Mouse (Mus musculus) megakaryocyte-erythroid progenitor cell, adult 5-6 weeks (primary cell): ENCODE measurements around the gene Olfr917. TPM values are rescaled to one million over a fixed set of nuclear protein-coding genes. Genes with fewer than 3 reads are reported as not detected.

Experiments
- ATAC-seq: replicated peaks from 2 replicates; pipeline ENCODE4 v1.8.0; 2016; ENCODE audit warnings: mild to moderate bottlenecking, inconsistent platforms; ENCODE audit not compliant: severe bottlenecking, poor library complexity, low FRiP score, low TSS enrichment
- total RNA-seq, 2 experiments: library from RNA; stranded (forward) in 1 of 2; stranded (reverse) in 1 of 2; fragments of 200-1000, 215-1000 nt in 1 of 2; fragments of >200 nt in 1 of 2; fragmentation: Nextera tagmentation in 1 of 2; gene quantifications; 2 replicates each; pipeline ENCODE4 v1.2.3; 2014 to 2017

Olfr917 gene
- not detected in 2 replicates for total RNA-seq (2014; fragmentation: Nextera tagmentation)
- not detected in 2 replicates for total RNA-seq (2017)

DNA sequence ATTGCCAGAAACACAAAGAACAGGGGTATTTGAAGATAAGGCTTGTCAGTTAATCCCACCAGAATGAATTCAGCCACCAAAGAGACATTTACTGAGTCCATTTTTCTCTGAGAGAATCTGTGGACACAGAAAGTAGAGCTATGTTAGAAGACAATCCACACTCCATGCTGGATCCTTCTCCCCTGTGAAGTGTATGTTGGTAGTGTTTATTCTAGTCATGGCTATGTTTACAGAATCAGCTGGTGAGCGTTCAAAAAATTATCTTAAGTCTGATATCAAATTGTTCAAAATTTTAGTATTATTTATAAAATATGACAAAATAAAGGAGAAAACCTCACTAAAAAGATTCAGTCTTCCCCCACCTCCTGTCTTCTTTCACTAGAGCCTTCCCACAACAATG lies at the start of gene Olfr917:
Gene Olfr917, minus strand, starts transcription at position 101 of the 400 bp plus-strand sequence.
- ATAC-seq = no peak

DNA sequence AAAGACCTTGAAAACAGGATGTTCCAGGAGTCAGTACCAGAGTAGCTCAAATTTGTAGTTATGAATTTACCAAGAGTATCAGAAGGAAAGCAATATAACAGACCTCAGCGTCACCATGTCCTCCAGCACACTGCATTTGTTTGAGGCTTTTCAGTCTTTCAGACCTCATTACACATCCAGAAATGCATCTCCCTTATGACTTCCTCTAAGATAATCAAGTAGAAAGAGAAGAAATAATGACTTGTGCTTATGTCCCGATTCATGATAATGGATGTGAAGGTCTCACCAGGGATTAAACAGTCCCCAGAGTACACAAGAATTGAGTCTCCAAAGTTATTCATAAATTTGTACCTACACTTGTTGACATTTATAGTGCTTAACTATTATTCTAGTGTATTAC lies 8.9 kb upstream of the Olfr917 start, which contains the start of gene Olfr918:
Gene Olfr918, minus strand, starts transcription at position 101 of the 400 bp plus-strand sequence.
- ATAC-seq = no peak

DNA sequence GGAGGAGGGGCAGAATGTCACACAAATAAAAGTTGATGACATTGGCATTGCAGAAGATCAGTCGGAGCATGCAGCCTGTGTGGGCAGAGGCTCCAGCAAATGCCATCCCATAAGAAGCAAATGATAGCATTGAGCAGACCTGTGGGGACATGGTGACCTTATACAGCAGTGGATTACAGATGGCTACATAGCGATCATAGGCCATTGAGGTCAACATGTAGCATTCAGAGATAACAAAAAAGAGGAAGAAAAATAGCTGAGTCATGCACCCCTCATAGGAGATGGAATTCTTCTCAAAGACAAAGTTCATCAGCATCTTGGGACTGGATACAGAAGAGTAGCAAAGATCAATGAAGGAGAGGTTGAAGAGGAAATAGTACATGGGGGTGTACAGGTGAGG lies 7.2 kb upstream of the Olfr917 start:
- no peak for ATAC-seq

DNA sequence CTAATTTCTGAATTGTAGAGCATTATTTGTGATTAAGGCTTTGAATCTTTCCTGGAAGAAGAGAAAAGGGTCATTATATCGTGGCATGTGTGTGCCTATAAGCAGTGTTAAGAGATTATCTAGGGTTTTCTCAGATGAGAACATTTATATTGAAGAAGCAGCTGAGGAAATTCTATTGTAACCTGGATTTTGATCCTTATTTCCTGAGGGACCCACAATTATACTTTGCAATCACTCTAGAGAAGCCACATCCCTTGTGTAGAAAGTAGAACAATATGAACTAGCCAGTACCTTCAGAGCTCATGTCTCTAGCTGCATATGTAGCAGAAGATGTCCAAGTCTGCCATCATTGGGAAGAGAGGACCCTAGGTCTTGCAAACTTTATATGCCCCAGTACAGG lies 5.9 kb downstream of the Olfr917 start, which contains the start of gene Olfr916:
Gene Olfr916, minus strand, starts transcription at position 101 of the 400 bp plus-strand sequence.
- no peak for ATAC-seq

DNA sequence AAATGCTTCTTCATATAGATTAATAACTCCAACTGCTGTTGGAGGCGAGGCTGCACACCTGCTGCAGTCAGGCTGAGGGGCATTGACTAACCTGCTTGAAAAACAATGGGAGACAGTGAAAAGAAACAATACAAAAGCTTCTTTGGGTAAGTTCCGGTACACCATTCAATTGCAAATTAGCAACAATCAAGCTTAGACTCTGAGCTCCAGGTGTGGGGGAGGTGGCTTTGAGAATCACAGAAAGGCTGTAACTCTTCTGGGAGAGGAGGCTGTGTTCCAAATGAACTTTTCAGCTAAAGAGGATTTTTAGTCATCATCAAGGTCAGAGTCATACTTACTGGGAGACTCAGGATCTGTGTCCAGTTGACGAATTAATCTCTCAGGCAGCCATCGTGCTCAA lies 33.2 kb downstream of the Olfr917 start:
- ATAC-seq = no peak

Other genes starting within 250 kb of the Olfr917 start
- not detected in 2 replicates for gene Olfr901, start 236.4 kb downstream of the Olfr917 start, total RNA-seq (2014; fragmentation: Nextera tagmentation)
- not detected in 2 replicates for gene Olfr901, start 236.4 kb downstream of the Olfr917 start, total RNA-seq (2017)
- not detected in 2 replicates for gene Olfr902, start 218.2 kb downstream of the Olfr917 start, total RNA-seq (2014; fragmentation: Nextera tagmentation)
- gene Olfr902, start 218.2 kb downstream of the Olfr917 start, total RNA-seq (2017) = not detected in 2 replicates
- gene Olfr904, start 202.7 kb downstream of the Olfr917 start, total RNA-seq (2014; fragmentation: Nextera tagmentation) = not detected in 2 replicates
- gene Olfr904, start 202.7 kb downstream of the Olfr917 start, total RNA-seq (2017) = not detected in 2 replicates
- not detected in 2 replicates for gene Olfr905, start 194.7 kb downstream of the Olfr917 start, total RNA-seq (2014; fragmentation: Nextera tagmentation)
- gene Olfr905, start 194.7 kb downstream of the Olfr917 start, total RNA-seq (2017) = not detected in 2 replicates
- gene Olfr906, start 178.8 kb downstream of the Olfr917 start, total RNA-seq (2014; fragmentation: Nextera tagmentation) = not detected in 2 replicates
- gene Olfr906, start 178.8 kb downstream of the Olfr917 start, total RNA-seq (2017) = not detected in 2 replicates
- not detected in 2 replicates for gene Olfr907, start 170.0 kb downstream of the Olfr917 start, total RNA-seq (2014; fragmentation: Nextera tagmentation)
- not detected in 2 replicates for gene Olfr907, start 170.0 kb downstream of the Olfr917 start, total RNA-seq (2017)
- gene Olfr911-ps1, start 144.3 kb downstream of the Olfr917 start, total RNA-seq (2014; fragmentation: Nextera tagmentation) = not detected in 2 replicates
- gene Olfr911-ps1, start 144.3 kb downstream of the Olfr917 start, total RNA-seq (2017) = not detected in 2 replicates
- not detected in 2 replicates for gene Olfr910, start 128.0 kb downstream of the Olfr917 start, total RNA-seq (2014; fragmentation: Nextera tagmentation)
- gene Olfr910, start 128.0 kb downstream of the Olfr917 start, total RNA-seq (2017) = not detected in 2 replicates
- gene Olfr912, start 85.7 kb downstream of the Olfr917 start, total RNA-seq (2014; fragmentation: Nextera tagmentation) = not detected in 2 replicates
- not detected in 2 replicates for gene Olfr912, start 85.7 kb downstream of the Olfr917 start, total RNA-seq (2017)
- not detected in 2 replicates for gene Olfr913, start 73.1 kb downstream of the Olfr917 start, total RNA-seq (2014; fragmentation: Nextera tagmentation)
- gene Olfr913, start 73.1 kb downstream of the Olfr917 start, total RNA-seq (2017) = not detected in 2 replicates
- gene Olfr914, start 60.7 kb downstream of the Olfr917 start, total RNA-seq (2014; fragmentation: Nextera tagmentation) = not detected in 2 replicates
- not detected in 2 replicates for gene Olfr914, start 60.7 kb downstream of the Olfr917 start, total RNA-seq (2017)
- gene Olfr916, start 6.0 kb downstream of the Olfr917 start, total RNA-seq (2014; fragmentation: Nextera tagmentation) = not detected in 2 replicates
- gene Olfr916, start 6.0 kb downstream of the Olfr917 start, total RNA-seq (2017) = not detected in 2 replicates
- not detected in 2 replicates for gene Olfr918, start 8.8 kb upstream of the Olfr917 start, total RNA-seq (2014; fragmentation: Nextera tagmentation)
- not detected in 2 replicates for gene Olfr918, start 8.8 kb upstream of the Olfr917 start, total RNA-seq (2017)
- not detected in 2 replicates for gene Olfr919, start 37.8 kb upstream of the Olfr917 start, total RNA-seq (2014; fragmentation: Nextera tagmentation)
- gene Olfr919, start 37.8 kb upstream of the Olfr917 start, total RNA-seq (2017) = not detected in 2 replicates
- gene Vwa5a, start 52.4 kb upstream of the Olfr917 start, total RNA-seq (2014; fragmentation: Nextera tagmentation) = 12.3 and 16.2 TPM in 2 replicates
- gene Vwa5a, start 52.4 kb upstream of the Olfr917 start, total RNA-seq (2017) = 19.6 and 21.5 TPM in 2 replicates
- gene Olfr920, start 86.5 kb upstream of the Olfr917 start, total RNA-seq (2014; fragmentation: Nextera tagmentation) = 0.15 TPM in 1 of 2 replicates, not detected in the other
- 0.19 and 0.33 TPM in 2 replicates for gene Olfr920, start 86.5 kb upstream of the Olfr917 start, total RNA-seq (2017)
- not detected in 2 replicates for gene Olfr921, start 107.2 kb upstream of the Olfr917 start, total RNA-seq (2014; fragmentation: Nextera tagmentation)
- not detected in 2 replicates for gene Olfr921, start 107.2 kb upstream of the Olfr917 start, total RNA-seq (2017)
- gene Olfr922, start 148.8 kb upstream of the Olfr917 start, total RNA-seq (2014; fragmentation: Nextera tagmentation) = not detected in 2 replicates
- not detected in 2 replicates for gene Olfr922, start 148.8 kb upstream of the Olfr917 start, total RNA-seq (2017)
- not detected in 2 replicates for gene Olfr923, start 160.7 kb upstream of the Olfr917 start, total RNA-seq (2014; fragmentation: Nextera tagmentation)
- gene Olfr923, start 160.7 kb upstream of the Olfr917 start, total RNA-seq (2017) = not detected in 2 replicates
- not detected in 2 replicates for gene Olfr924, start 178.6 kb upstream of the Olfr917 start, total RNA-seq (2014; fragmentation: Nextera tagmentation)
- gene Olfr924, start 178.6 kb upstream of the Olfr917 start, total RNA-seq (2017) = not detected in 2 replicates
- gene Olfr26, start 189.2 kb upstream of the Olfr917 start, total RNA-seq (2014; fragmentation: Nextera tagmentation) = not detected in 2 replicates
- gene Olfr26, start 189.2 kb upstream of the Olfr917 start, total RNA-seq (2017) = not detected in 2 replicates
- gene Olfr926, start 211.3 kb upstream of the Olfr917 start, total RNA-seq (2014; fragmentation: Nextera tagmentation) = not detected in 2 replicates
- not detected in 2 replicates for gene Olfr926, start 211.3 kb upstream of the Olfr917 start, total RNA-seq (2017)